Mouse (Mus musculus) heart, postnatal 0 days (tissue): ENCODE measurements at regions not wholly inside any gene's neighbourhood (a gene's known extent, or its start where the extent isn't known, plus 50 kb on each side); places are given as distances from the start of the nearest gene placed in this dataset.

Experiments used
- ATAC-seq: fragments of 200-750 bp; cut with Nextera tagmentation; 2 replicates; pipeline ENCODE4 v1.8.0; 2017; ENCODE audit warnings: low read depth, moderate number of reproducible peaks, moderate library complexity; ENCODE audit not compliant: insufficient read depth
- DNase-seq: peaks from one replicate; pipeline ENCODE4 v3.0.0-alpha.2; 2016; ENCODE audit warnings: low spot score
- H3K27ac ChIP-seq: fragments of 300-500 bp; sonication (generic); 2 replicates; pipeline ENCODE4 v1.5.1; 2014; ENCODE audit warnings: low read depth, mild to moderate bottlenecking
- H3K27me3 ChIP-seq: fragments of 300-500 bp; sonication (generic); 2 replicates; pipeline ENCODE4 v1.6.1; 2014; ENCODE audit warnings: low read length, mixed read lengths; ENCODE audit not compliant: control insufficient read depth, insufficient read depth
- H3K36me3 ChIP-seq: fragments of 300-500 bp; sonication (generic); replicated peaks from 2 replicates; pipeline ENCODE4 v1.6.1; 2014; ENCODE audit warnings: low read length, mixed read lengths; ENCODE audit not compliant: control insufficient read depth, insufficient read depth
- H3K4me1 ChIP-seq: fragments of 300-500 bp; sonication (generic); 2 replicates; pipeline ENCODE4 v1.6.1; 2014; ENCODE audit warnings: antibody characterized with exemption; ENCODE audit not compliant: control insufficient read depth, insufficient read depth
- H3K4me2 ChIP-seq: fragments of 300-500 bp; sonication (generic); 2 replicates; pipeline ENCODE4 v1.6.1; 2014; ENCODE audit warnings: low read depth, mild to moderate bottlenecking, low read length, moderate library complexity
- H3K4me3 ChIP-seq: fragments of 300-500 bp; sonication (generic); 2 replicates; pipeline ENCODE4 v1.5.1; 2014; ENCODE audit warnings: low read depth, low read length
- H3K9ac ChIP-seq: fragments of 300-500 bp; sonication (generic); replicated peaks from 2 replicates; pipeline ENCODE4 v1.6.1; 2014; ENCODE audit warnings: low read depth, low read length, mixed read lengths
- H3K9me3 ChIP-seq: fragments of 300-500 bp; sonication (generic); replicated peaks from 2 replicates; pipeline ENCODE4 v1.6.1; 2016; ENCODE audit warnings: low read length; ENCODE audit not compliant: control insufficient read depth
- CTCF ChIP-seq: IDR thresholded peaks from 2 replicates; pipeline ENCODE4 v1.5.1; 2016; ENCODE audit warnings: antibody characterized with exemption, control low read depth, low read depth
- EP300 ChIP-seq: IDR thresholded peaks from 2 replicates; pipeline ENCODE4 v1.6.1; 2016; ENCODE audit warnings: antibody characterized with exemption, low read depth
- WGBS: fragments of 180-500 bp; shearing (Covaris S2); extraction: QIAGEN DNeasy Blood & Tissue Kit; methylation state at CpG from one replicate; pipeline ENCODE4 v1.1.7; 2014; 5-methylcytosine and 5-hydroxymethylcytosine counted together

- TF ChIP-seq CTCF: no peak
- no peak for TF ChIP-seq EP300
Measured at GRCm38 (mm10) chr14:62050941-62051340, 241.4 kb upstream of the Rnaseh2b start.

GRCm38 (mm10) chr14:62051923-62052322, 240.5 kb upstream of the Rnaseh2b start:
- Histone ChIP-seq H3K4me2 (no peak overlapping the region), H3K27ac (no peak overlapping the region), H3K9me3 (no peaks in the 10 kb centered on the region), H3K9ac (no peak overlapping the region), H3K4me1 (peaks cover 18% of the 10 kb centered on the region), H3K36me3 (no peaks in the 10 kb centered on the region), H3K27me3 (no peaks in the 10 kb centered on the region), H3K4me3 (no peak overlapping the region)
- no peak for TF ChIP-seq CTCF
- no peak for TF ChIP-seq EP300
- WGBS: 32% methylated on average over 1 of the region's 1 CpGs
- DNase-seq: peak; percentile 44
- peak; percentile 58; the same call in 1 of the 2 replicates for ATAC-seq

More at GRCm38 (mm10) chr14:62050941-62051340, 241.4 kb upstream of the Rnaseh2b start:
- Histone ChIP-seq H3K4me1 (peaks cover 13% of the 10 kb centered on the region), H3K36me3 (no peaks in the 10 kb centered on the region), H3K27ac (no peak overlapping the region), H3K27me3 (no peaks in the 10 kb centered on the region), H3K4me3 (no peak overlapping the region), H3K4me2 (no peak overlapping the region), H3K9ac (no peak overlapping the region), H3K9me3 (no peaks in the 10 kb centered on the region)
- WGBS: 88% methylated on average over 6 of the region's 6 CpGs
- no peak for DNase-seq
- ATAC-seq: no peak

GRCm38 (mm10) chr14:62053004-62053403, 239.4 kb upstream of the Rnaseh2b start:
- Histone ChIP-seq H3K4me1 (peaks cover 28% of the 10 kb centered on the region), H3K36me3 (no peaks in the 10 kb centered on the region), H3K9me3 (no peaks in the 10 kb centered on the region), H3K4me3 (no peak overlapping the region), H3K27me3 (no peaks in the 10 kb centered on the region), H3K9ac (no peak overlapping the region), H3K4me2 (no peak overlapping the region), H3K27ac (no peak overlapping the region)
- TF ChIP-seq EP300 (no peak), CTCF (no peak)
- DNase-seq (no peak), ATAC-seq (no peak)
- WGBS: 88% methylated on average over 6 of the region's 6 CpGs

- ATAC-seq: no peak
- WGBS: 61% methylated on average over 4 of the region's 4 CpGs
- peak overlapping the region; percentile 25; the same call in 1 of the 2 replicates for H3K27ac ChIP-seq
- H3K36me3 ChIP-seq: no peaks in the 10 kb centered on the region
- H3K4me1 ChIP-seq: peaks cover 23% of the 10 kb centered on the region
- H3K9ac ChIP-seq: no peak overlapping the region
- H3K4me3 ChIP-seq: no peak overlapping the region
- TF ChIP-seq EP300 (no peak), CTCF (no peak)
- no peak overlapping the region for H3K4me2 ChIP-seq
- no peaks in the 10 kb centered on the region for H3K27me3 ChIP-seq
- H3K9me3 ChIP-seq: no peaks in the 10 kb centered on the region
- peak; percentile 45 for DNase-seq
Measured at GRCm38 (mm10) chr14:62057096-62057495, 235.3 kb upstream of the Rnaseh2b start.

GRCm38 (mm10) chr14:62058100-62058499, 234.3 kb upstream of the Rnaseh2b start:
- no peak overlapping the region for H3K4me3 ChIP-seq
- TF ChIP-seq EP300 (no peak), CTCF (no peak)
- no peaks in the 10 kb centered on the region for H3K36me3 ChIP-seq
- no peak overlapping the region for H3K4me2 ChIP-seq
- DNase-seq (no peak), ATAC-seq (no peak)
- 76% methylated on average over 1 of the region's 1 CpGs for WGBS
- no peaks in the 10 kb centered on the region for H3K9me3 ChIP-seq
- no peaks in the 10 kb centered on the region for H3K27me3 ChIP-seq
- no peak overlapping the region for H3K27ac ChIP-seq
- peaks cover 19% of the 10 kb centered on the region for H3K4me1 ChIP-seq
- no peak overlapping the region for H3K9ac ChIP-seq

- no peaks in the 10 kb centered on the region for H3K27me3 ChIP-seq
- ATAC-seq (no peak), DNase-seq (no peak)
- WGBS: 87% methylated on average over 6 of the region's 6 CpGs
- TF ChIP-seq EP300 (no peak), CTCF (no peak)
- H3K4me1 ChIP-seq: no peaks in the 10 kb centered on the region
- H3K4me3 ChIP-seq: no peak overlapping the region
- H3K4me2 ChIP-seq: no peak overlapping the region
- H3K27ac ChIP-seq: no peak overlapping the region
- no peak overlapping the region for H3K9ac ChIP-seq
- no peaks in the 10 kb centered on the region for H3K9me3 ChIP-seq
- H3K36me3 ChIP-seq: no peaks in the 10 kb centered on the region
Measured at GRCm38 (mm10) chr14:62071140-62071539, 221.2 kb upstream of the Rnaseh2b start.
